Mouse (Mus musculus) liver, embryonic 13.5 days (tissue): ENCODE data around the gene Tmem205. TPM values are rescaled to one million over a fixed set of nuclear protein-coding genes. Genes with fewer than 3 reads are reported as not detected.

ENCODE experiments used
- ATAC-seq: fragments of 200-750 bp; cut with Nextera tagmentation; 2 replicates; pipeline ENCODE4 v1.8.0; 2017; ENCODE audit warnings: low read depth, mild to moderate bottlenecking, moderate number of reproducible peaks, moderate library complexity
- DNase-seq: peaks from one replicate; pipeline ENCODE4 v3.0.0; 2022
- H3K27ac ChIP-seq: fragments of 300-500 bp; sonication (generic); 2 replicates; pipeline ENCODE4 v1.5.1; 2015; ENCODE audit warnings: moderate library complexity, mild to moderate bottlenecking, inconsistent platforms
- H3K27me3 ChIP-seq: fragments of 300-500 bp; sonication (generic); 2 replicates; pipeline ENCODE4 v1.6.1; 2015; ENCODE audit warnings: mild to moderate bottlenecking, inconsistent platforms
- H3K36me3 ChIP-seq: fragments of 300-500 bp; sonication (generic); 2 replicates; pipeline ENCODE4 v1.6.1; 2015; ENCODE audit warnings: mild to moderate bottlenecking, inconsistent platforms
- H3K4me1 ChIP-seq: fragments of 300-500 bp; sonication (generic); replicated peaks from 2 replicates; pipeline ENCODE4 v1.6.1; 2015; ENCODE audit warnings: inconsistent platforms
- H3K4me2 ChIP-seq: fragments of 300-500 bp; sonication (generic); 2 replicates; pipeline ENCODE4 v1.6.1; 2015; ENCODE audit warnings: inconsistent platforms, mild to moderate bottlenecking, moderate library complexity
- H3K4me3 ChIP-seq: fragments of 300-500 bp; sonication (generic); replicated peaks from 2 replicates; pipeline ENCODE4 v1.5.1; 2015; ENCODE audit warnings: mild to moderate bottlenecking, inconsistent platforms
- H3K9ac ChIP-seq: fragments of 300-500 bp; sonication (generic); 2 replicates; pipeline ENCODE4 v1.6.1; 2015; ENCODE audit warnings: mild to moderate bottlenecking, inconsistent platforms
- H3K9me3 ChIP-seq: fragments of 300-500 bp; sonication (generic); replicated peaks from 2 replicates; pipeline ENCODE4 v1.6.1; 2016; ENCODE audit warnings: inconsistent platforms
- WGBS: fragments of 180-500 bp; shearing (Covaris S2); methylation state at CpG from one replicate; pipeline ENCODE4 v1.1.7; 2015; ENCODE audit not compliant: insufficient replicate concordance; 5-methylcytosine and 5-hydroxymethylcytosine counted together
- polyA plus RNA-seq: library from polyadenylated mRNA; unstranded; fragments of >200 nt; fragmentation: Nextera tagmentation; extraction: Ambion mirVana; gene quantifications from 2 replicates; pipeline ENCODE4 v1.2.1, GENCODE M21; 2015

Gene Tmem205
- polyA plus RNA-seq: 49.5 and 57.2 TPM in 2 replicates

DNA sequence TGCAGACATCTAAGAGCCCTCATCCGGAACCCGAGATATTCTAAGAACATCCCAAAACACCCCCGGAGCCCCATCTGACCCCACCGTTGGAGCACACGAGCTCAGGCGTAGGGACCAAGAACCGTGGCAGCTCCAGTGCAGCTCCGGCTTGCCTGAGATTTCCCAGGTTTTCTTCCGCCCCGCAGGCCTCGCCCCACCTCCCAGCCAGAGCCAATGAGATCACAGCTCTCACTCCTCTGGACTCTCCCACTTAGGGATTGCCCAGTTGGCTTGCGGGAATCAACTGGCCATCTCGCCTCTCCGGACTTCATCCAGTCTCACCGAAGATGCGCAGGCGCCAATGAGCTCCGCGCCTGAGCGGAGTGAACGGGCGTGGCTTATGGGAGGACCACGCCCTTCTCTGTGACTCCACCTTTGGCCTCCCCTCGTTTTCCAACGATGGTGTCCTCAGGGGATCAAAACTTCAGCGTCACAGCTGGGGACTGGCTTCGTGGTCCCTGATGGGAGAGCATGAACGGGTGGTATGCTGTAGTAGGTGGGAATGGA is at the start of gene Tmem205, which contains the start of gene Ccdc159:
Tmem205 (minus strand) TSS at position 349 of the 546 bp plus-strand sequence.
Ccdc159 (plus strand) TSS at position 264 of the 546 bp plus-strand sequence.
- H3K9me3 ChIP-seq: no peaks in the 10 kb centered on the region
- peak within 1 kb of the TSS; percentile 59 for H3K9ac ChIP-seq
- 0 out of 2 replicates have a peak within 1 kb of the TSS, but pooled peaks have one; percentile 15 for H3K27ac ChIP-seq
- H3K27me3 ChIP-seq: no peaks in the 10 kb centered on the region
- H3K4me1 ChIP-seq: peaks cover 50% of the 10 kb centered on the region
- DNase-seq: peak; percentile 75
- H3K36me3 ChIP-seq: no peaks in the 10 kb centered on the region; the same call in 1 of the 2 replicates
- peak; percentile 81 for ATAC-seq
- WGBS: 0% methylated on average over 28 of the region's 28 CpGs
- H3K4me3 ChIP-seq: peak within 1 kb of the TSS; percentile 57
- H3K4me2 ChIP-seq: peak within 1 kb of the TSS; percentile 59

DNA sequence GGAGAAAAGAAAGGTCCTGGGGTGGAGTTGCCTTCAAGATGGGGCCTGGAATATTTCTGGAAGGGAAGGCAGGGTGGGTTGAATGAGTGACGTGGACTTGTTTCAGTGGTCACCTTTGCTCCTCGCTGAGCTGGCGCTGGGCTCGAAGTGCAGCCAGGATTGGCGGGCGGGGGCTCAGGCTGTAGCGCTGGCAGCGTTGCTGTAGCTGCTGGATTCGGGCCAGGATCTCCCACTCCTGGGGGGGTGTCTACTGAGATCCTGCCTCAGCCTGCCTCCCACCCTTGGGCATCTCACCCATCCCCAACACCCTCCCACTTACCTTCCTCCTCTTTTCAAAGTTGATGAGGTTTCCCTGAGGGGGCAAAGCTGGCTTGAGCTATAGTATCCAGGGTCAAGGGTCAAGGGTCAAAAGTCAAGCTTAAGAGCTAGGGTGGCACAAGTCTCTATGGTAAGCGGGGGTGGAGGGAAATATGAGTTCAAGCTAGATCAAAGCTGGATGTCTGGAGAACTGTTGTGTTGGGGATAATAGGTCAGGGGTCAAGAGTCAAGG is 49.3 kb upstream of the Tmem205 start:
- H3K36me3 ChIP-seq: no peaks in the 10 kb centered on the region
- peaks cover 48% of the 10 kb centered on the region for H3K27me3 ChIP-seq
- DNase-seq (no peak), ATAC-seq (no peak)
- 75% methylated on average over 10 of the region's 10 CpGs for WGBS
- H3K9me3 ChIP-seq: no peaks in the 10 kb centered on the region
- no peaks in the 10 kb centered on the region for H3K4me1 ChIP-seq
- H3K9ac ChIP-seq: no peak overlapping the region
- no peak overlapping the region for H3K27ac ChIP-seq
- no peak overlapping the region for H3K4me2 ChIP-seq
- no peak overlapping the region for H3K4me3 ChIP-seq

DNA sequence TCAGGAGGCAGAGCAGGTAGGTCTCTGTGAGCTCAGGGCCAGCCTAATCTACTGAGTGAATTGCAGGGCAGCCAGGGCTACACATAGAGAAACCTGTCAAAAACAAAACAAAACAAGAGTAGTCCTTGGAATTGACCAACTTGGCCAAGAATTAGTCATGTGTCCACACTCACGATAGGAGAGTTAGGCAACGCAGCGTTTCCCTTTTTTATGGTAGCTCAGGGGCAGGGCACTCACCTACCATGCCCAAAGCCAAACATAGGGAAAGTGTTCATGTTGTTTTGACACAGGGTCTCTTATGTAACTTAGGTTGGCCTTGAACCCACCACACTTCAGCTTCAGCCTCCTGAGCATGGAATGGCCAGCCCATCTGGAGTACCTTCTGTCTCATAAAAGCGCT is 41.9 kb upstream of the Tmem205 start:
- H3K36me3 ChIP-seq: no peaks in the 10 kb centered on the region
- DNase-seq (no peak), ATAC-seq (no peak)
- H3K9me3 ChIP-seq: no peaks in the 10 kb centered on the region
- no peak overlapping the region for H3K27ac ChIP-seq
- H3K4me2 ChIP-seq: no peak overlapping the region
- WGBS: 73% methylated on average over 4 of the region's 4 CpGs
- H3K27me3 ChIP-seq: peaks cover 21% of the 10 kb centered on the region
- peaks cover 4% of the 10 kb centered on the region for H3K4me1 ChIP-seq
- no peak overlapping the region for H3K4me3 ChIP-seq
- H3K9ac ChIP-seq: no peak overlapping the region

DNA sequence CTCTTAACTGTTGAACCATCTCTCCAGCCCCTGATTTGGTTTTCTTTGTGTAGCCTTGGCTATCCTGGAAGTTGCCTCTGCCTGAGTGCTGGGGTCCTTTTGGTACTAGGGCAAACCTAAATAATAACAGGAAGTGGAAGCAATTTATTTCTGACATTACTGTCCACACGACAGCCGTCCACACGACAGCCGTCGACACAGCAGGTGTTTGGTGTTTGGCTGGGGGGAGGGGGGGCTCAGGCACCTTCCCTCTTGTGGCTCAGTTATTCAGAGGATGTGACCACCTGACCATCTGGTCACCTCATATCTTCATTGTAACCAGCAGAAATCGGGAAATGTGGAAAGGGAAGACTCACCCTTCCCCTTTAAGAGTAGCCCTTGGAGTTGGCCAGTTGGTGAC is 41.5 kb upstream of the Tmem205 start:
- Histone ChIP-seq H3K27ac (no peak overlapping the region), H3K9me3 (no peaks in the 10 kb centered on the region), H3K4me1 (peaks cover 9% of the 10 kb centered on the region), H3K4me2 (no peak overlapping the region), H3K27me3 (peaks cover 19% of the 10 kb centered on the region), H3K4me3 (no peak overlapping the region), H3K36me3 (no peaks in the 10 kb centered on the region), H3K9ac (no peak overlapping the region)
- WGBS: 30% methylated on average over 6 of the region's 6 CpGs
- DNase-seq (no peak), ATAC-seq (no peak)

DNA sequence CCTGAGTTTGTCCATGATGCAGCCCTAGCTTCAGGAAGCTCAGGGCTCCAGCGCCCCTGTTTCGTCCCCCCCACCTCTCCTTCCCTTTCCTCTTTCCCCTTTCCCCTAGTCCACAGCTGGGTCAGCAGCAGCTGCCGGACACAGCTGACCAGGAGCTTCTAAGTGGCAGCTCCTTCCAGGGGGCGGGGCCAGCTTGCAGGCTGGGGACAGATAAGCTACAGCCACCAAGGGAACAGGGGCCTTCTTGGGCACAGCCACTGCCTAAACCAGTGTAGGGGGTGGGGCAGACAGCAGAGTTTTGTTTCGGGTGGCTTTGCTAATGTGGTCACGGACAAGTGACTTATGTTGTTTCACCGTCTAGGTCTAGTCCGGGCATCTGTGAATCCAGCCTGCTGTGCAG is 36.1 kb upstream of the Tmem205 start, which contains the start of gene Epor:
Epor (minus strand) TSS at position 90 of the 400 bp plus-strand sequence.
- WGBS: 2% methylated on average over 8 of the region's 8 CpGs
- Histone ChIP-seq H3K4me2 (peak within 1 kb of the TSS; percentile 84), H3K27ac (peak within 1 kb of the TSS; percentile 99), H3K9ac (peak within 1 kb of the TSS; percentile 98), H3K36me3 (peaks cover 37% of the 10 kb centered on the region), H3K27me3 (0 out of 2 replicates have a peak, but pooled peaks cover 6% of the 10 kb centered on the region), H3K4me3 (peak within 1 kb of the TSS; percentile 85), H3K9me3 (no peaks in the 10 kb centered on the region), H3K4me1 (peaks cover 45% of the 10 kb centered on the region)
- DNase-seq: peak; percentile 88
- ATAC-seq: peak; percentile 72

DNA sequence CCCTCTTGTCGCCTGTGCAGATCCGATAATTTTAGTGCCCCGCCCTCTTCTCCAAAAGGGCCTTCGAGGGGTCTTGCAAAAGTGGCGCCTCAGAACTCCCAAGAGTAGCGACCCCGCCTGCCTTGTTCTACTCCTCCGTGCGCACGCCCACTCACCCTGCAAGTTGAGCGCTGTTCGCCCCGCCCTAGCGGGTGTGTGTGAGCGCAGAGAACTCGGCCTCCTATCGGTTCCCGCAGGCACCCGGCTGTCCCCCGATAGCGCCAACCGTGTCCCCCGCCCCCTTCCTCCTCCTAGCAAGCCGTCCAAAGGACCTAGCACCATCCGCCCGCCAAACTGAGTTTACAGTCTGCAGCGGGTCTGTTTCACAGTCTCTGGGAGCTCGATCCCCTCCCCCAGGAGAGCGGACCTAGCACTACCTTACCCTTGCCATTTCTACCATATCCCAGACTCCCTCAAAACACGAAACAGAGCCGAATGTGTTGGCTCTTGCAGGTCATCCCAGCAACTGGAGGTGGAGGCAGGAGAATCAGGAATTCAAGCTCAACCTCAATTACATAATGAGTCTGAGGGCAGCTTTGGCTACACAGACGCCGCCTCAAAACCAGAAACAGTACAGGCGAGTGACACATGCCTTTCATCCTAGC is 35.2 kb upstream of the Tmem205 start:
- peaks cover 52% of the 10 kb centered on the region for H3K4me1 ChIP-seq

DNA sequence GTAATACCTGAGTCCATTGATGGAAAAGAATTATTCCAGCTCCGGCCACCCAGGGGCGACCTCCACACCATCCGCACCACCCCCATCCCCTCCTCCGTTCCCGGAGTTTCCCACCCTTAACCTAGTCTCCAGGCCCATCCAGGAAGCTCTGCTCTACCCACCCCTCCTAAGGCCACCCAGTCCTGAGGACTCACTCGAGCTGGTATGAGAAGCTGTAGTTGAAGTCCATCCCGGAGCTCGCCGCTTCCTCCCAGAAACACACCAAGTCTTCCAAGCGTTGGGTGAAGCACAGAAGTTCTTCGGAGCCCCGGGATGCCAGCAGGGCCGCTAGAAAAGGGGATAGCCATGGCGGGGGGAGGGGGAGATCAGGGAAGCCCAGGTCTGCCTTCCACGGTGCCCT is 34.7 kb upstream of the Tmem205 start:
- H3K9me3 ChIP-seq: no peaks in the 10 kb centered on the region
- DNase-seq (no peak), ATAC-seq (peak; percentile 4; the same call in 1 of the 2 replicates)
- H3K4me2 ChIP-seq: peak overlapping the region; percentile 84
- peak overlapping the region; percentile 98 for H3K9ac ChIP-seq
- H3K4me3 ChIP-seq: peak overlapping the region; percentile 85
- H3K4me1 ChIP-seq: peaks cover 57% of the 10 kb centered on the region
- H3K27ac ChIP-seq: peak overlapping the region; percentile 99
- under 1% methylated on average over 15 of the region's 15 CpGs for WGBS
- H3K27me3 ChIP-seq: 0 out of 2 replicates have a peak, but pooled peaks cover 6% of the 10 kb centered on the region
- peaks cover 49% of the 10 kb centered on the region for H3K36me3 ChIP-seq

More for the DNA sequence above, 35.2 kb upstream of the Tmem205 start:
- Histone ChIP-seq H3K27me3 (0 out of 2 replicates have a peak, but pooled peaks cover 6% of the 10 kb centered on the region), H3K27ac (peak overlapping the region; percentile 99), H3K9me3 (no peaks in the 10 kb centered on the region), H3K4me2 (peak overlapping the region; percentile 84), H3K9ac (peak overlapping the region; percentile 98), H3K36me3 (peaks cover 45% of the 10 kb centered on the region), H3K4me3 (peak overlapping the region; percentile 85)
- WGBS: 2% methylated on average over 34 of the region's 34 CpGs
- ATAC-seq (peak; percentile 92), DNase-seq (peak; percentile 99)

DNA sequence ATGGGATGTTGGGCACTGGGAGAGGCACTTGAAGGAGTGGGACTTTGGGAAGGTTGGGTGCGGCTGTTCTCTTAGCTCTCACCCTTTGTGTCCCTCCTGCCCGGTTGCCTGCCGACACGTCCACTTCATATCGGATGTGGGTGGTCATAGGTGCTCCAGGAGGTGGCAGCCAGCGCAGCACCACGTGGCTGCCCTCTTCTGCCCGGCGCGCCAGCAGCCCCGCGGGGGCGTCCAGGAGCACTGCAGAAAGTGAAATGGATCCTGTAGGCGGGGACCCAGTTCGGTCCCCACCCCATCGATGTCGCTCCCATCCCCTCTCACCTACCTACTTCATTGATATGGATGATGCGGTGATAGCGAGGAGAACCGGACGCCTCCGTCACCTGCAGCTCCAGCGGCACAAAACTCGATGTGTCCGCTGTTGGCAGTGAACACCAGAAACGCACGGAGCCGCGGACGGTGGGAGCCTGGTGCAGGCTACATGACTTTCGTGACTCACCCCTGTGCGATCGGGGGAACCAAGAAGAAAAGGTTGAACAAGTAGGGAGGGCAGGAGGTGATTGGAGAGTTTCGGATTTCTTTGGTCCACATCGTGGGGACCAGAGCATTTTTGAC is 34.1 kb upstream of the Tmem205 start:
- peak overlapping the region; percentile 98 for H3K9ac ChIP-seq
- H3K27me3 ChIP-seq: 0 out of 2 replicates have a peak, but pooled peaks cover 6% of the 10 kb centered on the region
- peak; percentile 54 for DNase-seq
- H3K4me3 ChIP-seq: peak overlapping the region; percentile 85
- H3K4me1 ChIP-seq: peaks cover 62% of the 10 kb centered on the region
- peaks cover 49% of the 10 kb centered on the region for H3K36me3 ChIP-seq
- peak overlapping the region; percentile 84 for H3K4me2 ChIP-seq
- H3K9me3 ChIP-seq: no peaks in the 10 kb centered on the region
- peak; percentile 2; the same call in 1 of the 2 replicates for ATAC-seq
- peak overlapping the region; percentile 99 for H3K27ac ChIP-seq
- 2% methylated on average over 35 of the region's 35 CpGs for WGBS

DNA sequence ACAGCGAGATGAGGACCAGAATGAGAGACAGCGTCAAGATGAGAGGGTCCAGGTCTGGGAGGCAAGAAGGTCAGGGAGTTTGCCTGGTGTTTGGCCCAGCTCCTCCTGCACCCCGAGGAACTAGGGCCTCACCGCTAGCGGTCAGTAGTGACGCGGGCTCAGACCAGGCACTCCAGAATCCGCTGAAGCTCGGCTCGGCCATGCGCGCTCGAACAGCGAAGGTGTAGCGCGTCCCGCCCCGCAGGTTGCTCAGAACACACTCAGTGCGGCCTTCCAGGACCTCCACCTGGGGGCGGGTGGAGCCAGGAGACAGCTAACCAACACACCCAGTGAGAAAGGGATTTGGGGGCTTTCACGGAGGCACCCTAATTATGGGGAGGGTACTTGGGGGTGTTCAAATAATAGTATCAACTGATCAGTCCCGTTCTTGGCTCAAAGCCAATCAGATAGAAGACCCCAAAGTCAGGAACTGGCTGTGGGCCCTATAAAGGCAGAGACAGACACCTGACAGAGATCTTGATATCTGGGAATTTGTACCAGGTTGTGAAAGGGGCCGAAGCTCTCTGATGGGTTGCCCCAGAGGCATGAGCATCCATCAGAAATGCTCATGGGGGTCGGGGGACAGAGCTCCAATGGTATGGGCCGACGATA is 33.3 kb upstream of the Tmem205 start:
- Histone ChIP-seq H3K4me3 (peak overlapping the region; percentile 85), H3K4me2 (peak overlapping the region; percentile 84), H3K27ac (peak overlapping the region; percentile 99), H3K4me1 (peaks cover 66% of the 10 kb centered on the region), H3K36me3 (peaks cover 49% of the 10 kb centered on the region), H3K27me3 (0 out of 2 replicates have a peak, but pooled peaks cover 6% of the 10 kb centered on the region), H3K9me3 (no peaks in the 10 kb centered on the region), H3K9ac (peak overlapping the region; percentile 98)
- DNase-seq (no peak), ATAC-seq (no peak)
- 39% methylated on average over 26 of the region's 26 CpGs for WGBS

DNA sequence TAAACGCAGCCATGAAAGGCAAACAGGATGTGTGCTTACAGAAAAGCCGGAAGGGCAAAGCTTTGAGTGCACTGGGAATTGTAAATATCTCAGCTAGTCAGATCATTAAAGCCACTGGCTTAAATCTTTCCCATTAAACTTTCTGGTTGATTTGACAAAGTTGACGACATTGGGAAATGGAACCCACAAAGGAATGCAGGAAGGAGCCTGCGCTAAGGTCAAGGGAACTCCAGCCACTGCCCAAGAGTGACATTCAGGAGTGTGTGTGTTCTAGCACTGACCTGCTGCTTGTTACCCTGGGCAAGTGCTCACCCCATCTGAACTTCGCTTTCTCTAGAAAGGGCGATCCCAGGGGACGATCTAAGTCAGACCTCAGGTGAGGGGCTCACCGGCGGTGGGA is 32.8 kb upstream of the Tmem205 start:
- Histone ChIP-seq H3K27me3 (0 out of 2 replicates have a peak, but pooled peaks cover 6% of the 10 kb centered on the region), H3K36me3 (peaks cover 49% of the 10 kb centered on the region), H3K9me3 (no peaks in the 10 kb centered on the region), H3K4me1 (peaks cover 67% of the 10 kb centered on the region), H3K27ac (peak overlapping the region; percentile 99), H3K9ac (peak overlapping the region; percentile 98), H3K4me2 (peak overlapping the region; percentile 84), H3K4me3 (peak overlapping the region; percentile 85)
- ATAC-seq: no peak
- no peak for DNase-seq
- WGBS: 68% methylated on average over 9 of the region's 9 CpGs
